Mouse (Mus musculus): Measurements from ENCODE around the gene Raph1. TPM values are rescaled to one million over a fixed set of nuclear protein-coding genes. Genes with fewer than 3 reads are reported as not detected.

Raph1 gene
- polyA plus RNA-seq, 1 experiment = not detected

DNA sequence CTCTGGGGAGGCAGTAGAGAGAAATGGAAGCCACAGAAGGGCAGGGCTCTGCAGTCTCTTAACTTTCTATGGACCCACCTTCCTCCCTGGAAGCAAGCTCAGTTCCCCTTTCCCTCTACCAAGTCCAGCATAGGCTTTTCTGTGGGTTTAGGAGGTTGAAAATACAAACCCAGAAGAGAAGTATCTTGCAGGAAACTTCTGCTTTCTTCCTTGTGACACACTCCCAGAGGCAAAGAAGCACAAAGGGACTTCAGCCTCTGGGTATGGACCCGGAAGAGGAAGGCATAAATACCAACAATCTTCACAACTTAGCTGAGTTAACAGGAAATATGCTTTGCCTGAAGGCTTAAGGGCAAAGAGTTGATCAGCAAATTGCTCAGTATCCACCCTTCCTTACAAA is 13.0 kb upstream of the Raph1 start:
- TF ChIP-seq GATA1 (IDR thresholded peaks at IDR 0.05; ENCODE audit: low read length) = no peak

DNA sequence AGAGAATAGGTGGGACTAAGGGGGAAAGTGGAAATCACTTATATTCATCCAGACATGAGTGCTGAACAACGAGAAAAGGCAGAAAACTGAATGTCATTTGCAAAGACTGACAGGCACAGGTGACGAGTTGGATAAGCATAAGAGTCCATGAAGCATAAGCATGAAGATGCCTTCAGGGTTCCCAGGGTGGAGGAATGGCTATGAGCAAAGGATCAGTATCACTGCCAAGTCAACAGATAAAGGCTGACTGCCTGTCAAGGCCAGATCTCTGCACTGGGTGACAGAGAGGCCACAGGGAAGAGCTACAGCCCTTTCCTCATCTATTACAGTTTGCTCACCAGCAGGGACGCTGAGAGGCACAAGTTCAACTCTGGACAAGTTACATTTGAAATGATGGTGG is 5.8 kb upstream of the Raph1 start:
- TF ChIP-seq GATA1 (IDR thresholded peaks at IDR 0.05; ENCODE audit: low read length) = no peak

- TF ChIP-seq GATA1 (IDR thresholded peaks at IDR 0.05; ENCODE audit: low read length) = no peak
These were observed 2.8 kb upstream of the Raph1 start for GRCm38 (mm10) chr1:60569741-60570140.

DNA sequence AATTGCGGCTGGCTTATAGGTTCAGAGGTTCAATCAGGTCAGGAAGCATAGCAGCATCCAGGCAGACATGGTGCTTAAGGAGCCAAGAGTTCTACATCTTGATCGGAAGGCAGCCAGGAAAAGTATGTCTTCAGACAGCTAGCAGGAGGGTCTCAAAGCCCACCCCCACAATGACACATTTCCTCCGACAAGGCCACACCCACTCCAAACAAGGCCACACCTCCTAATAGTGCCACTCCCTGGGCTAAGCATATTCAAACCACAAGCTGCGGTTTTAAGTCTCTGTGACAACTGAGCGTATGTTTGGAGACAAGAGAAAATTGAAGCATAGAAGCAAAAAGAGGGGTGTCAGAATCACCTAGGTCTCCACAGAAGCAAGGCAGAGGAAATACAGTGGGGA is 2.3 kb upstream of the Raph1 start:
- no peak for TF ChIP-seq GATA1 (IDR thresholded peaks at IDR 0.05; ENCODE audit: low read length)

GRCm38 (mm10) chr1:60567321-60567720 is 417 bp upstream of the Raph1 start:
- TF ChIP-seq GATA1 (IDR thresholded peaks at IDR 0.05; ENCODE audit: low read length) = no peak

- TF ChIP-seq GATA1 (IDR thresholded peaks at IDR 0.05; ENCODE audit: low read length) = no peak
These were observed 823 bp downstream of the Raph1 start for GRCm38 (mm10) chr1:60565931-60566630.

DNA sequence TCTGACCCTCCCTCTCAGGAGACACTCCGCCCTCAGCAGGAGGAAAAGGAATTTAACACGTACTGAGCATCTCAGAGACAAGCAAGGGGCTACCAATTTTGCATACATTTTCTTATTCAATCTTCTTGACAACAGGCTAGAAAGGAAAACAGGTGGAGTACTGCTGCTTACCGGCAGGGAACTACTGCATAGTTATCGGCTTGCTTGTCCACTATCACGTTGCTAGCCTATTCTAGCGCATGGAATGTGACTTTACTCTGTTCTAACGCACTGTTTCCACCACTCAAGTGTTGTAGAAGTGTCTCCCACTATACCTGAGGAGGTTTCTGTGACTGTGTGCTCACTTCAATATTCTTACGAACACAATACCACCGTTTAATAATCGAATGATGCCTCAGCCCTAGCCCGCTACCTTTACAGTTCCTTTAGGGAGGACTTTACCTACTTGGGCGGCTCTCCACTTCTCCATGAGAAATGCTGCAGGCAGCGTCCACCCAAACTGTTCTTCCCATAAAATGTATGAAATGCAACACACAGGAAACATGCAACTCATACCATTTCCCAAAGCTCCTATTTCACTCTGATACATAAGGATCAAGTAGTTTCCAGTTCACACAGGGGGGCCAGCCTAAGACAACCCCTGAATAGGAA is 1.5 kb downstream of the Raph1 start:
- no peak for TF ChIP-seq GATA1 (IDR thresholded peaks at IDR 0.05; ENCODE audit: low read length)

GRCm38 (mm10) chr1:60564691-60565090 is 2.2 kb downstream of the Raph1 start:
- no peak for TF ChIP-seq GATA1 (IDR thresholded peaks at IDR 0.05; ENCODE audit: low read length)

DNA sequence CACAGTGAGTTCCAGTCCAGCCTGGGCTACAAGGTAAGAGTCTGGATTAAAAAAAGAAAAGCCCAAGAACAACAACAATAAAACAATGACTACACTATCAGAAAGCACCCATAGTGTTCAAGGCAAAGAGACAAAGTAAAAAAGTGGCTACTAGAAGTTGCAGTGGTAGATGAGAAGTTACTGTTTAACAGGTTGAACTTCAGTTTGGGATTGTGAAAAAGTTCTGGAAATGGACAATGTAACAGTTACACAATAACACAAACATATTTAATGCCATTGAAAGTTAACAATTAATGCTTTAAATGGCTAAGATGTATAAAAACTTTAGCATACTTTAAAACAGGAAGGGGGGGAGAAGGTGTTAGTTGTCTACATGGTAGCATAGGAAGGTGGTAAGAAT is 3.9 kb downstream of the Raph1 start:
- TF ChIP-seq GATA1 (IDR thresholded peaks at IDR 0.05; ENCODE audit: low read length) = no peak

DNA sequence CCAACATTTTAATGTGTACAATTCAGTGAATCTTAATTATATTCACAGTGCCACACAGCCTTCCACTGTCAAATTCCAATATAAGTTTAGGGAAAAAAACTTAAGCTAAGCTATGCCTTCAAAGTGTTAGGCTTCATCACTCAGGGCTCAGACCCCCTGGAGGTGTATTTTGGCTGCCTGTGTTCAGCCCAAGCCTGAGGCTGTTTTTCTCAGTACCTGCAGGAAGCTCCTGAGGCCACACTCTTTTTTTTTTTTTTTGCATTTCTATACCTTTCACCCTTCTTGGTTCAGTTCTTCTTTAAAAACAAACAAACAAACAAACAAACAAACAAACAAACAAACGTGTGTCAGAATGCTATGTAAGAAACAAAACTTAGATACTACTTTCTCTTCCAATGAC is 23.2 kb downstream of the Raph1 start:
- TF ChIP-seq GATA1 (IDR thresholded peaks at IDR 0.05; ENCODE audit: low read length) = no peak

- TF ChIP-seq GATA1 (IDR thresholded peaks at IDR 0.05; ENCODE audit: low read length) = no peak
These were observed 27.6 kb downstream of the Raph1 start for GRCm38 (mm10) chr1:60539272-60539671.

DNA sequence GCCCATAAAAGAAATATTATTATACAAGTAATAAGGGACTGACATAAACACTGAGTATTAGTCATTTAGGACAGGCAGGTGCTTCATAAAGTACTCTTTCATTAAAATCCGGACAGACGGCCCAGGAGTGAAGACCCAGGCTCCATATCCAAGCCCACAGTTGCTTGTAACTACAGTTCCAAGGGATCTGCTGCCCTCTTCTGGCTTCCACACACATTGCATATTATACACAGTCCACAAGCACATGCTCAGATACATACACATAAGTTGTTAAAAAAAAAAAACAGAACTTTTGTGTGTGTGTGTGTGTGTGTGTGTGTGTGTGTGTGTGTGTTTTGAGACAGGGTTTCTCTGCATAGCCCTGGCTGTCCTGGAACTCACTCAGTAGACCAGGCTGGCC is 32.0 kb downstream of the Raph1 start:
- TF ChIP-seq GATA1 (IDR thresholded peaks at IDR 0.05; ENCODE audit: low read length) = no peak

- TF ChIP-seq GATA1 (IDR thresholded peaks at IDR 0.05; ENCODE audit: low read length) = no peak
These were observed 36.3 kb downstream of the Raph1 start for GRCm38 (mm10) chr1:60530636-60531035.

- TF ChIP-seq GATA1 (IDR thresholded peaks at IDR 0.05; ENCODE audit: low read length) = no peak
These were observed 36.8 kb downstream of the Raph1 start for GRCm38 (mm10) chr1:60530107-60530506.

- no peak for TF ChIP-seq GATA1 (IDR thresholded peaks at IDR 0.05; ENCODE audit: low read length)
These were observed 56.3 kb downstream of the Raph1 start for GRCm38 (mm10) chr1:60510584-60510983.

GRCm38 (mm10) chr1:60503456-60503855 is 63.4 kb downstream of the Raph1 start:
- no peak for TF ChIP-seq GATA1 (IDR thresholded peaks at IDR 0.05; ENCODE audit: low read length)

DNA sequence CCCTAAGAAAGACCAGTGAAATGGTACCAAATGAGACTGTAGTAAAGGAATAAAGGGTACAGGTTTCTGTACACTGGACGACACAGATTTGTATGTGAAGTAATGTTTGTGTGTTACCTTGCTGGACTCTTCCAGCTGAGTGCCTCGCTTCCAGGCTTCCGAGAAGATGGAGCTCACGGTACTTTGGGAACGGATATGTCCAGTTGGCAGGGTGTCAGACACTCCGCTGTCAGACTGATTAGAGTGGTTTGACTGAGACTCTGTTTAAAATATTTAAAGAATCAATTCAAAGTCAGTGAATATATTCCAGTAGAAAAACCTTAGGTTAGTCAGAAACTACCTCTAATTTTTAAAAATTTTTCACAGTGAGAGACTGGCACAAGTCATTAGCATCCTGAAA is 73.5 kb downstream of the Raph1 start:
- TF ChIP-seq GATA1 (IDR thresholded peaks at IDR 0.05; ENCODE audit: low read length) = no peak
